Mouse (Mus musculus) heart, embryonic 15.5 days (tissue): Measurements from ENCODE around the gene Sf1. TPM values are rescaled to one million over a fixed set of nuclear protein-coding genes. Genes with fewer than 3 reads are reported as not detected.

ENCODE experiments used
- ATAC-seq: fragments of 200-750 bp; cut with Nextera tagmentation; replicated peaks from 2 replicates; pipeline ENCODE4 v1.8.0; 2017; ENCODE audit warnings: low read depth, moderate TSS enrichment; ENCODE audit not compliant: insufficient number of reproducible peaks, insufficient read depth, low FRiP score
- H3K27ac ChIP-seq: fragments of 300-500 bp; sonication (generic); 2 replicates; pipeline ENCODE4 v1.5.1; 2015; ENCODE audit warnings: mild to moderate bottlenecking, inconsistent platforms
- H3K27me3 ChIP-seq: fragments of 300-500 bp; sonication (generic); 2 replicates; pipeline ENCODE4 v1.6.1; 2015; ENCODE audit warnings: inconsistent platforms
- H3K36me3 ChIP-seq: fragments of 300-500 bp; sonication (generic); 2 replicates; pipeline ENCODE4 v1.6.1; 2015; ENCODE audit warnings: mild to moderate bottlenecking, inconsistent platforms
- H3K4me1 ChIP-seq: fragments of 300-500 bp; sonication (generic); replicated peaks from 2 replicates; pipeline ENCODE4 v1.6.1; 2015; ENCODE audit warnings: inconsistent platforms
- H3K4me2 ChIP-seq: fragments of 300-500 bp; sonication (generic); 2 replicates; pipeline ENCODE4 v1.6.1; 2015; ENCODE audit warnings: inconsistent platforms, mild to moderate bottlenecking, moderate library complexity
- H3K4me3 ChIP-seq: fragments of 300-500 bp; sonication (generic); 2 replicates; pipeline ENCODE4 v1.5.1; 2015; ENCODE audit warnings: mild to moderate bottlenecking, inconsistent platforms
- H3K9ac ChIP-seq: fragments of 300-500 bp; sonication (generic); 2 replicates; pipeline ENCODE4 v1.6.1; 2015; ENCODE audit warnings: mild to moderate bottlenecking, inconsistent platforms
- H3K9me3 ChIP-seq: fragments of 300-500 bp; sonication (generic); replicated peaks from 2 replicates; pipeline ENCODE4 v1.6.1; 2016; ENCODE audit warnings: inconsistent platforms
- WGBS: fragments of 180-500 bp; shearing (Covaris S2); methylation state at CpG from one replicate; pipeline ENCODE4 v1.1.7; 2015; ENCODE audit warnings: mixed read lengths; 5-methylcytosine and 5-hydroxymethylcytosine counted together
- polyA plus RNA-seq: library from polyadenylated mRNA; unstranded; fragments of >200 nt; fragmentation: Nextera tagmentation; extraction: Ambion mirVana; gene quantifications from 2 replicates; pipeline ENCODE4 v1.2.1, GENCODE M21; 2015

The Sf1 gene
- polyA plus RNA-seq, 1 experiment from 2014 or later: 79.0 TPM

- no peaks in the 10 kb centered on the region for H3K27me3 ChIP-seq
- H3K4me1 ChIP-seq: peaks cover 32% of the 10 kb centered on the region
- H3K4me3 ChIP-seq: no peak overlapping the region
- WGBS: 71% methylated on average over 2 of the region's 2 CpGs
- no peaks in the 10 kb centered on the region for H3K9me3 ChIP-seq
- ATAC-seq: no peak
- H3K4me2 ChIP-seq: no peak overlapping the region
- 0 out of 2 replicates have a peak overlapping the region, but pooled peaks have one; percentile 8 for H3K27ac ChIP-seq
- H3K9ac ChIP-seq: no peak overlapping the region
- peaks cover 79% of the 10 kb centered on the region for H3K36me3 ChIP-seq
Measured at GRCm38 (mm10) chr19:6376643-6377042, 13.2 kb downstream of the Sf1 start.

GRCm38 (mm10) chr19:6377327-6378040 lies 14.0 kb downstream of the Sf1 start:
- Histone ChIP-seq H3K36me3 (peaks cover 70% of the 10 kb centered on the region), H3K27ac (peak overlapping the region; percentile 75), H3K4me2 (no peak overlapping the region), H3K9ac (0 out of 2 replicates have a peak overlapping the region, but pooled peaks have one; percentile 13), H3K27me3 (no peaks in the 10 kb centered on the region), H3K4me3 (no peak overlapping the region), H3K9me3 (no peaks in the 10 kb centered on the region), H3K4me1 (peaks cover 36% of the 10 kb centered on the region)
- ATAC-seq: no peak
- 64% methylated on average over 11 of the region's 11 CpGs for WGBS

- H3K27me3 ChIP-seq: no peaks in the 10 kb centered on the region
- no peak overlapping the region for H3K4me3 ChIP-seq
- H3K4me1 ChIP-seq: peaks cover 55% of the 10 kb centered on the region
- H3K9me3 ChIP-seq: no peaks in the 10 kb centered on the region
- no peak overlapping the region for H3K4me2 ChIP-seq
- H3K9ac ChIP-seq: no peak overlapping the region
- H3K27ac ChIP-seq: no peak overlapping the region
- WGBS: 86% methylated on average over 9 of the region's 9 CpGs
- H3K36me3 ChIP-seq: peaks cover 40% of the 10 kb centered on the region
- ATAC-seq: no peak
Measured at GRCm38 (mm10) chr19:6380411-6381166, 17.1 kb downstream of the Sf1 start.

- Histone ChIP-seq H3K36me3 (peaks cover 33% of the 10 kb centered on the region), H3K9ac (no peak overlapping the region), H3K27ac (no peak overlapping the region), H3K4me2 (no peak overlapping the region), H3K27me3 (no peaks in the 10 kb centered on the region), H3K4me3 (no peak overlapping the region), H3K9me3 (no peaks in the 10 kb centered on the region), H3K4me1 (peaks cover 58% of the 10 kb centered on the region)
- WGBS: 96% methylated on average over 5 of the region's 5 CpGs
- ATAC-seq: no peak
Measured at GRCm38 (mm10) chr19:6381238-6381637, 17.7 kb downstream of the Sf1 start.

- H3K9ac ChIP-seq: no peak overlapping the region
- WGBS: 72% methylated on average over 4 of the region's 4 CpGs
- no peak overlapping the region for H3K4me2 ChIP-seq
- no peak for ATAC-seq
- H3K27ac ChIP-seq: peak overlapping the region; percentile 85; the same call in 1 of the 2 replicates
- no peak overlapping the region for H3K4me3 ChIP-seq
- peaks cover 30% of the 10 kb centered on the region for H3K36me3 ChIP-seq
- H3K9me3 ChIP-seq: no peaks in the 10 kb centered on the region
- peaks cover 58% of the 10 kb centered on the region for H3K4me1 ChIP-seq
- H3K27me3 ChIP-seq: no peaks in the 10 kb centered on the region
Measured at GRCm38 (mm10) chr19:6382323-6382924, 18.9 kb downstream of the Sf1 start.

- Histone ChIP-seq H3K9ac (no peak overlapping the region; the same call in 1 of the 2 replicates), H3K4me2 (peak overlapping the region; percentile 67; the same call in 1 of the 2 replicates)
- ATAC-seq: no peak
Measured at GRCm38 (mm10) chr19:6383470-6383869, 20.0 kb downstream of the Sf1 start.

GRCm38 (mm10) chr19:6384128-6384527 lies 20.6 kb downstream of the Sf1 start, which contains the start of gene Pygm:
Gene Pygm (plus strand): TSS chr19:6384399.
- 6% methylated on average over 7 of the region's 7 CpGs for WGBS
- Histone ChIP-seq H3K27me3 (no peaks in the 10 kb centered on the region), H3K27ac (peak within 1 kb of the TSS; percentile 85), H3K4me2 (peak within 1 kb of the TSS; percentile 67), H3K36me3 (peaks cover 19% of the 10 kb centered on the region; the same call in 1 of the 2 replicates), H3K4me3 (peak within 1 kb of the TSS; percentile 53), H3K4me1 (peaks cover 52% of the 10 kb centered on the region), H3K9ac (peak within 1 kb of the TSS; percentile 55), H3K9me3 (no peaks in the 10 kb centered on the region)
- ATAC-seq: peak; percentile 84

More at GRCm38 (mm10) chr19:6383470-6383869, 20.0 kb downstream of the Sf1 start:
- Histone ChIP-seq H3K27ac (peak overlapping the region; percentile 85), H3K4me1 (peaks cover 52% of the 10 kb centered on the region), H3K36me3 (peaks cover 20% of the 10 kb centered on the region), H3K27me3 (no peaks in the 10 kb centered on the region), H3K4me3 (no peak overlapping the region), H3K9me3 (no peaks in the 10 kb centered on the region)
- WGBS: 21% methylated on average over 5 of the region's 5 CpGs

GRCm38 (mm10) chr19:6384954-6385353 lies 21.5 kb downstream of the Sf1 start:
- no peaks in the 10 kb centered on the region for H3K27me3 ChIP-seq
- H3K4me1 ChIP-seq: peaks cover 54% of the 10 kb centered on the region
- H3K4me3 ChIP-seq: peak overlapping the region; percentile 53
- H3K36me3 ChIP-seq: peaks cover 22% of the 10 kb centered on the region; the same call in 1 of the 2 replicates
- WGBS: 46% methylated on average over 11 of the region's 11 CpGs
- peak overlapping the region; percentile 67 for H3K4me2 ChIP-seq
- H3K9ac ChIP-seq: peak overlapping the region; percentile 55
- peak overlapping the region; percentile 85 for H3K27ac ChIP-seq
- H3K9me3 ChIP-seq: no peaks in the 10 kb centered on the region
- 0 out of 2 replicates have a peak, but pooled peaks have one; percentile 15 for ATAC-seq

- H3K4me2 ChIP-seq: peak overlapping the region; percentile 67
- H3K9me3 ChIP-seq: no peaks in the 10 kb centered on the region
- peak overlapping the region; percentile 55 for H3K9ac ChIP-seq
- H3K27ac ChIP-seq: peak overlapping the region; percentile 85
- H3K36me3 ChIP-seq: peaks cover 21% of the 10 kb centered on the region; the same call in 1 of the 2 replicates
- H3K4me1 ChIP-seq: peaks cover 56% of the 10 kb centered on the region
- no peaks in the 10 kb centered on the region for H3K27me3 ChIP-seq
- 52% methylated on average over 5 of the region's 5 CpGs for WGBS
- H3K4me3 ChIP-seq: peak overlapping the region; percentile 53
- ATAC-seq: no peak
Measured at GRCm38 (mm10) chr19:6385419-6385818, 21.9 kb downstream of the Sf1 start.

- Histone ChIP-seq H3K4me1 (peaks cover 56% of the 10 kb centered on the region), H3K36me3 (peaks cover 19% of the 10 kb centered on the region), H3K9me3 (no peaks in the 10 kb centered on the region), H3K27me3 (no peaks in the 10 kb centered on the region), H3K4me3 (peak overlapping the region; percentile 53), H3K4me2 (peak overlapping the region; percentile 67), H3K9ac (peak overlapping the region; percentile 55), H3K27ac (peak overlapping the region; percentile 85)
- 67% methylated on average over 7 of the region's 7 CpGs for WGBS
- ATAC-seq: no peak
Measured at GRCm38 (mm10) chr19:6385821-6386220, 22.3 kb downstream of the Sf1 start.

- H3K4me1 ChIP-seq: peaks cover 56% of the 10 kb centered on the region
- WGBS: 62% methylated on average over 9 of the region's 9 CpGs
- peak overlapping the region; percentile 67 for H3K4me2 ChIP-seq
- peak overlapping the region; percentile 55 for H3K9ac ChIP-seq
- H3K36me3 ChIP-seq: peaks cover 23% of the 10 kb centered on the region
- ATAC-seq: no peak
- H3K9me3 ChIP-seq: no peaks in the 10 kb centered on the region
- H3K27ac ChIP-seq: peak overlapping the region; percentile 85; the same call in 1 of the 2 replicates
- peak overlapping the region; percentile 53 for H3K4me3 ChIP-seq
- no peaks in the 10 kb centered on the region for H3K27me3 ChIP-seq
Measured at GRCm38 (mm10) chr19:6386234-6386633, 22.7 kb downstream of the Sf1 start.
